Mouse (Mus musculus) adrenal gland, postnatal 4 days (tissue): ENCODE results near the gene Myo18b. TPM values are rescaled to one million over a fixed set of nuclear protein-coding genes. Genes with fewer than 3 reads are reported as not detected.

ENCODE experiments used
- total RNA-seq, 2 experiments: library from RNA; stranded (reverse); gene quantifications; 2 replicates each; pipeline ENCODE4 v1.2.3; 2021

The Myo18b gene
- total RNA-seq, 2 experiments from 2014 or later: 2.4 to 6.6 TPM

Other genes starting within 250 kb of the Myo18b start
- 10 to 100 TPM; 29.1 to 31.8 TPM for gene Grk3, start 119.4 kb upstream of the Myo18b start, total RNA-seq
- not detected for gene Crybb2, start 173.8 kb upstream of the Myo18b start, total RNA-seq
- 1 to 10 TPM; 1.1 to 1.9 TPM for gene Crybb3, start 185.2 kb upstream of the Myo18b start, total RNA-seq